Mouse (Mus musculus): ENCODE results near the gene Abi3. TPM values are rescaled to one million over a fixed set of nuclear protein-coding genes. Genes with fewer than 3 reads are reported as not detected.

The Abi3 gene
- polyA plus RNA-seq, 1 experiment, result 1.3 TPM

- H3K27ac ChIP-seq (ENCODE audit: insufficient read depth, low read length), result no peak overlapping the region
- H3K36me3 ChIP-seq (ENCODE audit: control insufficient read depth, insufficient read depth, low read length, poor library complexity, severe bottlenecking), result no peaks in the 10 kb centered on the region
- no peaks in the 10 kb centered on the region for H3K9me3 ChIP-seq (replicated peaks; ENCODE audit: control insufficient read depth, insufficient read depth, low read length, poor library complexity, severe bottlenecking)
- H3K4me1 ChIP-seq (ENCODE audit: control insufficient read depth, insufficient read depth, low read length), result peaks cover 1% of the 10 kb centered on the region
- H3K27me3 ChIP-seq (ENCODE audit: control insufficient read depth, insufficient read depth, low read length, poor library complexity, severe bottlenecking), result no peaks in the 10 kb centered on the region
- TF ChIP-seq EP300 (IDR thresholded peaks at IDR 0.05; ENCODE audit: insufficient read depth, low read depth, low read length), result no peak
- no peak for TF ChIP-seq POLR2A (IDR thresholded peaks at IDR 0.05; ENCODE audit: insufficient read depth, low read length)
- no peak overlapping the region for H3K9ac ChIP-seq (ENCODE audit: low read depth, poor library complexity, severe bottlenecking)
- H3K4me3 ChIP-seq (ENCODE audit: low read depth, low read length), result no peak overlapping the region
Observed at GRCm38 (mm10) chr11:95869442-95869841, 27.2 kb upstream of the Abi3 start.

GRCm38 (mm10) chr11:95861397-95861796 is 19.1 kb upstream of the Abi3 start:
- TF ChIP-seq EP300 (IDR thresholded peaks at IDR 0.05; ENCODE audit: insufficient read depth, low read depth, low read length), result no peak
- no peak for TF ChIP-seq POLR2A (IDR thresholded peaks at IDR 0.05; ENCODE audit: insufficient read depth, low read length)
- TF ChIP-seq CTCF (IDR thresholded peaks at IDR 0.05; ENCODE audit: low read depth, low read length), result no peak
- no peaks in the 10 kb centered on the region for H3K4me1 ChIP-seq (ENCODE audit: control insufficient read depth, insufficient read depth, low read length)
- H3K9ac ChIP-seq (ENCODE audit: low read depth, poor library complexity, severe bottlenecking), result no peak overlapping the region
- H3K9me3 ChIP-seq (replicated peaks; ENCODE audit: control insufficient read depth, insufficient read depth, low read length, poor library complexity, severe bottlenecking), result no peaks in the 10 kb centered on the region
- peaks cover 14% of the 10 kb centered on the region for H3K36me3 ChIP-seq (ENCODE audit: control insufficient read depth, insufficient read depth, low read length, poor library complexity, severe bottlenecking)
- H3K4me3 ChIP-seq (ENCODE audit: low read depth, low read length), result no peak overlapping the region
- H3K27me3 ChIP-seq (ENCODE audit: control insufficient read depth, insufficient read depth, low read length, poor library complexity, severe bottlenecking), result no peaks in the 10 kb centered on the region
- H3K27ac ChIP-seq (ENCODE audit: insufficient read depth, low read length), result no peak overlapping the region

GRCm38 (mm10) chr11:95860071-95860490 is 17.8 kb upstream of the Abi3 start:
- Histone ChIP-seq H3K9ac (ENCODE audit: low read depth, poor library complexity, severe bottlenecking) (peak overlapping the region; percentile 88), H3K27me3 (ENCODE audit: control insufficient read depth, insufficient read depth, low read length, poor library complexity, severe bottlenecking) (no peaks in the 10 kb centered on the region), H3K9me3 (replicated peaks; ENCODE audit: control insufficient read depth, insufficient read depth, low read length, poor library complexity, severe bottlenecking) (no peaks in the 10 kb centered on the region), H3K36me3 (ENCODE audit: control insufficient read depth, insufficient read depth, low read length, poor library complexity, severe bottlenecking) (peaks cover 14% of the 10 kb centered on the region), H3K27ac (ENCODE audit: insufficient read depth, low read length) (no peak overlapping the region), H3K4me1 (ENCODE audit: control insufficient read depth, insufficient read depth, low read length) (no peaks in the 10 kb centered on the region), H3K4me3 (ENCODE audit: low read depth, low read length) (peak overlapping the region; percentile 97)
- TF ChIP-seq CTCF (IDR thresholded peaks at IDR 0.05; ENCODE audit: low read depth, low read length) (no peak), EP300 (IDR thresholded peaks at IDR 0.05; ENCODE audit: insufficient read depth, low read depth, low read length) (no peak), POLR2A (IDR thresholded peaks at IDR 0.05; ENCODE audit: insufficient read depth, low read length) (no peak)

GRCm38 (mm10) chr11:95859468-95859855 is 17.2 kb upstream of the Abi3 start:
- no peak for TF ChIP-seq CTCF (IDR thresholded peaks at IDR 0.05; ENCODE audit: low read depth, low read length)
- TF ChIP-seq EP300 (IDR thresholded peaks at IDR 0.05; ENCODE audit: insufficient read depth, low read depth, low read length), result 0 out of 2 replicates have a peak, but pooled peaks have one; percentile 20
- H3K9me3 ChIP-seq (replicated peaks; ENCODE audit: control insufficient read depth, insufficient read depth, low read length, poor library complexity, severe bottlenecking), result no peaks in the 10 kb centered on the region
- H3K4me1 ChIP-seq (ENCODE audit: control insufficient read depth, insufficient read depth, low read length), result no peaks in the 10 kb centered on the region
- peak overlapping the region; percentile 97 for H3K4me3 ChIP-seq (ENCODE audit: low read depth, low read length)
- H3K27me3 ChIP-seq (ENCODE audit: control insufficient read depth, insufficient read depth, low read length, poor library complexity, severe bottlenecking), result no peaks in the 10 kb centered on the region
- H3K9ac ChIP-seq (ENCODE audit: low read depth, poor library complexity, severe bottlenecking), result peak overlapping the region; percentile 88
- H3K27ac ChIP-seq (ENCODE audit: insufficient read depth, low read length), result peak overlapping the region; percentile 93
- peaks cover 14% of the 10 kb centered on the region for H3K36me3 ChIP-seq (ENCODE audit: control insufficient read depth, insufficient read depth, low read length, poor library complexity, severe bottlenecking)

- Histone ChIP-seq H3K27ac (ENCODE audit: insufficient read depth, low read length) (peak overlapping the region; percentile 93), H3K36me3 (ENCODE audit: control insufficient read depth, insufficient read depth, low read length, poor library complexity, severe bottlenecking) (peaks cover 11% of the 10 kb centered on the region), H3K27me3 (ENCODE audit: control insufficient read depth, insufficient read depth, low read length, poor library complexity, severe bottlenecking) (no peaks in the 10 kb centered on the region), H3K9ac (ENCODE audit: low read depth, poor library complexity, severe bottlenecking) (peak overlapping the region; percentile 88), H3K4me1 (ENCODE audit: control insufficient read depth, insufficient read depth, low read length) (no peaks in the 10 kb centered on the region), H3K4me3 (ENCODE audit: low read depth, low read length) (peak overlapping the region; percentile 97), H3K9me3 (replicated peaks; ENCODE audit: control insufficient read depth, insufficient read depth, low read length, poor library complexity, severe bottlenecking) (no peaks in the 10 kb centered on the region)
- TF ChIP-seq POLR2A (IDR thresholded peaks at IDR 0.05; ENCODE audit: insufficient read depth, low read length), result peak; percentile 4
- TF ChIP-seq CTCF (IDR thresholded peaks at IDR 0.05; ENCODE audit: low read depth, low read length), result no peak
Observed at GRCm38 (mm10) chr11:95858528-95859467, 16.5 kb upstream of the Abi3 start.

Data from ES-Bruce4 (cell line).